Mouse (Mus musculus): ENCODE measurements around the gene Znrf1. TPM values are rescaled to one million over a fixed set of nuclear protein-coding genes. Genes with fewer than 3 reads are reported as not detected.

The Znrf1 gene
- polyA plus RNA-seq, 1 experiment from 2014 or later = 4.8 TPM

- WGBS (ENCODE audit: insufficient replicate concordance) = 34% methylated on average over 6 of the region's 6 CpGs
- Histone ChIP-seq H3K27ac (ENCODE audit: low read length) (no peak overlapping the region), H3K9ac (ENCODE audit: low read depth, low read length) (no peak overlapping the region), H3K9me3 (replicated peaks; ENCODE audit: control insufficient read depth, low read length) (no peaks in the 10 kb centered on the region), H3K4me3 (ENCODE audit: low read depth, low read length) (no peak overlapping the region), H3K27me3 (ENCODE audit: control insufficient read depth, insufficient read depth, low read depth, low read length) (no peaks in the 10 kb centered on the region), H3K4me2 (ENCODE audit: low read depth, low read length) (no peak overlapping the region), H3K4me1 (ENCODE audit: control insufficient read depth, low read depth, low read length) (no peaks in the 10 kb centered on the region; the same call in none of the 2 replicates), H3K36me3 (ENCODE audit: control insufficient read depth, insufficient read depth) (no peaks in the 10 kb centered on the region)
- ATAC-seq (ENCODE audit: low read depth) = no peak
These were observed 9.4 kb upstream of the Znrf1 start for GRCm38 (mm10) chr8:111526403-111527024.

GRCm38 (mm10) chr8:111527149-111527548, 8.7 kb upstream of the Znrf1 start:
- Histone ChIP-seq H3K4me2 (ENCODE audit: low read depth, low read length) (no peak overlapping the region), H3K4me3 (ENCODE audit: low read depth, low read length) (no peak overlapping the region), H3K4me1 (ENCODE audit: control insufficient read depth, low read depth, low read length) (no peaks in the 10 kb centered on the region; the same call in 1 of the 2 replicates), H3K27ac (ENCODE audit: low read length) (no peak overlapping the region), H3K9ac (ENCODE audit: low read depth, low read length) (no peak overlapping the region), H3K27me3 (ENCODE audit: control insufficient read depth, insufficient read depth, low read depth, low read length) (no peaks in the 10 kb centered on the region), H3K9me3 (replicated peaks; ENCODE audit: control insufficient read depth, low read length) (no peaks in the 10 kb centered on the region), H3K36me3 (ENCODE audit: control insufficient read depth, insufficient read depth) (no peaks in the 10 kb centered on the region)
- ATAC-seq (ENCODE audit: low read depth) = no peak
- 36% methylated on average over 8 of the region's 8 CpGs for WGBS (ENCODE audit: insufficient replicate concordance)

- H3K9ac ChIP-seq (ENCODE audit: low read depth, low read length) = no peak overlapping the region
- no peaks in the 10 kb centered on the region for H3K27me3 ChIP-seq (ENCODE audit: control insufficient read depth, insufficient read depth, low read depth, low read length)
- no peaks in the 10 kb centered on the region; the same call in 1 of the 2 replicates for H3K4me1 ChIP-seq (ENCODE audit: control insufficient read depth, low read depth, low read length)
- H3K4me3 ChIP-seq (ENCODE audit: low read depth, low read length) = no peak overlapping the region
- no peak overlapping the region for H3K4me2 ChIP-seq (ENCODE audit: low read depth, low read length)
- H3K36me3 ChIP-seq (ENCODE audit: control insufficient read depth, insufficient read depth) = no peaks in the 10 kb centered on the region
- no peak for ATAC-seq (ENCODE audit: low read depth)
- no peak overlapping the region for H3K27ac ChIP-seq (ENCODE audit: low read length)
- H3K9me3 ChIP-seq (replicated peaks; ENCODE audit: control insufficient read depth, low read length) = no peaks in the 10 kb centered on the region
- WGBS (ENCODE audit: insufficient replicate concordance) = 59% methylated on average over 5 of the region's 5 CpGs
These were observed 7.8 kb upstream of the Znrf1 start for GRCm38 (mm10) chr8:111528071-111528470.

- Histone ChIP-seq H3K27me3 (ENCODE audit: control insufficient read depth, insufficient read depth, low read depth, low read length) (no peaks in the 10 kb centered on the region), H3K4me1 (ENCODE audit: control insufficient read depth, low read depth, low read length) (no peaks in the 10 kb centered on the region; the same call in 1 of the 2 replicates), H3K27ac (ENCODE audit: low read length) (no peak overlapping the region), H3K4me2 (ENCODE audit: low read depth, low read length) (no peak overlapping the region), H3K36me3 (ENCODE audit: control insufficient read depth, insufficient read depth) (no peaks in the 10 kb centered on the region), H3K4me3 (ENCODE audit: low read depth, low read length) (no peak overlapping the region), H3K9ac (ENCODE audit: low read depth, low read length) (no peak overlapping the region), H3K9me3 (replicated peaks; ENCODE audit: control insufficient read depth, low read length) (no peaks in the 10 kb centered on the region)
- 62% methylated on average over 12 of the region's 12 CpGs for WGBS (ENCODE audit: insufficient replicate concordance)
- no peak for ATAC-seq (ENCODE audit: low read depth)
These were observed 4.7 kb upstream of the Znrf1 start for GRCm38 (mm10) chr8:111531191-111531590.

- Histone ChIP-seq H3K27me3 (ENCODE audit: control insufficient read depth, insufficient read depth, low read depth, low read length) (no peaks in the 10 kb centered on the region), H3K4me1 (ENCODE audit: control insufficient read depth, low read depth, low read length) (no peaks in the 10 kb centered on the region; the same call in 1 of the 2 replicates), H3K4me2 (ENCODE audit: low read depth, low read length) (no peak overlapping the region), H3K9ac (ENCODE audit: low read depth, low read length) (no peak overlapping the region), H3K9me3 (replicated peaks; ENCODE audit: control insufficient read depth, low read length) (no peaks in the 10 kb centered on the region), H3K36me3 (ENCODE audit: control insufficient read depth, insufficient read depth) (no peaks in the 10 kb centered on the region), H3K27ac (ENCODE audit: low read length) (no peak overlapping the region), H3K4me3 (ENCODE audit: low read depth, low read length) (no peak overlapping the region)
- ATAC-seq (ENCODE audit: low read depth) = no peak
- WGBS (ENCODE audit: insufficient replicate concordance) = 73% methylated on average over 17 of the region's 17 CpGs
These were observed 4.3 kb upstream of the Znrf1 start for GRCm38 (mm10) chr8:111531621-111532020.

GRCm38 (mm10) chr8:111533503-111533902, 2.4 kb upstream of the Znrf1 start:
- Histone ChIP-seq H3K27me3 (ENCODE audit: control insufficient read depth, insufficient read depth, low read depth, low read length) (no peaks in the 10 kb centered on the region), H3K9ac (ENCODE audit: low read depth, low read length) (no peak overlapping the region), H3K9me3 (replicated peaks; ENCODE audit: control insufficient read depth, low read length) (no peaks in the 10 kb centered on the region), H3K27ac (ENCODE audit: low read length) (no peak overlapping the region), H3K4me1 (ENCODE audit: control insufficient read depth, low read depth, low read length) (peaks cover 14% of the 10 kb centered on the region), H3K36me3 (ENCODE audit: control insufficient read depth, insufficient read depth) (no peaks in the 10 kb centered on the region), H3K4me2 (ENCODE audit: low read depth, low read length) (no peak overlapping the region), H3K4me3 (ENCODE audit: low read depth, low read length) (no peak overlapping the region)
- 73% methylated on average over 4 of the region's 4 CpGs for WGBS (ENCODE audit: insufficient replicate concordance)
- no peak for ATAC-seq (ENCODE audit: low read depth)

- no peak overlapping the region for H3K27ac ChIP-seq (ENCODE audit: low read length)
- no peak overlapping the region for H3K9ac ChIP-seq (ENCODE audit: low read depth, low read length)
- no peaks in the 10 kb centered on the region for H3K9me3 ChIP-seq (replicated peaks; ENCODE audit: control insufficient read depth, low read length)
- H3K4me3 ChIP-seq (ENCODE audit: low read depth, low read length) = no peak overlapping the region; the same call in 1 of the 2 replicates
- no peak for ATAC-seq (ENCODE audit: low read depth)
- H3K4me2 ChIP-seq (ENCODE audit: low read depth, low read length) = peak overlapping the region; percentile 99
- WGBS (ENCODE audit: insufficient replicate concordance) = 52% methylated on average over 5 of the region's 5 CpGs
- H3K27me3 ChIP-seq (ENCODE audit: control insufficient read depth, insufficient read depth, low read depth, low read length) = no peaks in the 10 kb centered on the region
- H3K4me1 ChIP-seq (ENCODE audit: control insufficient read depth, low read depth, low read length) = peaks cover 14% of the 10 kb centered on the region
- no peaks in the 10 kb centered on the region for H3K36me3 ChIP-seq (ENCODE audit: control insufficient read depth, insufficient read depth)
These were observed 406 bp upstream of the Znrf1 start for GRCm38 (mm10) chr8:111535491-111535890.

GRCm38 (mm10) chr8:111536978-111537764, 1.3 kb downstream of the Znrf1 start:
- no peaks in the 10 kb centered on the region for H3K36me3 ChIP-seq (ENCODE audit: control insufficient read depth, insufficient read depth)
- H3K4me1 ChIP-seq (ENCODE audit: control insufficient read depth, low read depth, low read length) = peaks cover 24% of the 10 kb centered on the region
- under 1% methylated on average over 63 of the region's 64 CpGs for WGBS (ENCODE audit: insufficient replicate concordance)
- peak overlapping the region; percentile 78 for H3K4me3 ChIP-seq (ENCODE audit: low read depth, low read length)
- H3K9me3 ChIP-seq (replicated peaks; ENCODE audit: control insufficient read depth, low read length) = no peaks in the 10 kb centered on the region
- peak overlapping the region; percentile 14 for H3K27ac ChIP-seq (ENCODE audit: low read length)
- peak overlapping the region; percentile 82 for H3K9ac ChIP-seq (ENCODE audit: low read depth, low read length)
- peak overlapping the region; percentile 99 for H3K4me2 ChIP-seq (ENCODE audit: low read depth, low read length)
- no peaks in the 10 kb centered on the region for H3K27me3 ChIP-seq (ENCODE audit: control insufficient read depth, insufficient read depth, low read depth, low read length)
- ATAC-seq (ENCODE audit: low read depth) = peak; percentile 25; the same call in 1 of the 2 replicates

GRCm38 (mm10) chr8:111537765-111538158, 1.9 kb downstream of the Znrf1 start:
- WGBS (ENCODE audit: insufficient replicate concordance) = 9% methylated on average over 8 of the region's 8 CpGs
- Histone ChIP-seq H3K36me3 (ENCODE audit: control insufficient read depth, insufficient read depth) (no peaks in the 10 kb centered on the region), H3K9me3 (replicated peaks; ENCODE audit: control insufficient read depth, low read length) (no peaks in the 10 kb centered on the region), H3K4me1 (ENCODE audit: control insufficient read depth, low read depth, low read length) (peaks cover 24% of the 10 kb centered on the region), H3K27me3 (ENCODE audit: control insufficient read depth, insufficient read depth, low read depth, low read length) (no peaks in the 10 kb centered on the region), H3K27ac (ENCODE audit: low read length) (peak overlapping the region; percentile 16; the same call in 1 of the 2 replicates), H3K4me3 (ENCODE audit: low read depth, low read length) (peak overlapping the region; percentile 78), H3K4me2 (ENCODE audit: low read depth, low read length) (peak overlapping the region; percentile 99), H3K9ac (ENCODE audit: low read depth, low read length) (no peak overlapping the region; the same call in 1 of the 2 replicates)
- no peak for ATAC-seq (ENCODE audit: low read depth)
